Mouse (Mus musculus) spleen, adult 2 months (tissue): ENCODE results near the gene Cilp. TPM values are rescaled to one million over a fixed set of nuclear protein-coding genes. Genes with fewer than 3 reads are reported as not detected.

Experiments used
- DNase-seq, 2 experiments: peaks; one replicate each; pipeline versions ENCODE4 v3.0.0 to v3.0.0-alpha.2; 2012 to 2021; ENCODE audit warnings: low spot score in 2 of 2, low read depth in 1 of 2
- H3K27ac ChIP-seq: fragments of 200-500 bp; 2 replicates; pipeline ENCODE4 v1.5.1; 2012; ENCODE audit warnings: low read length, inconsistent platforms; ENCODE audit not compliant: insufficient read depth
- H3K27me3 ChIP-seq: fragments of 200-500 bp; 2 replicates; pipeline ENCODE4 v1.6.1; 2012; ENCODE audit warnings: mild to moderate bottlenecking, moderate library complexity, low read length, inconsistent platforms; ENCODE audit not compliant: control insufficient read depth, insufficient read depth
- H3K36me3 ChIP-seq: fragments of 200-500 bp; 2 replicates; pipeline ENCODE4 v1.6.1; 2012; ENCODE audit warnings: mild to moderate bottlenecking, low read length, inconsistent platforms; ENCODE audit not compliant: control insufficient read depth, insufficient read depth
- H3K4me1 ChIP-seq: fragments of 200-500 bp; 2 replicates; pipeline ENCODE4 v1.6.1; 2011; ENCODE audit warnings: inconsistent platforms; ENCODE audit not compliant: control insufficient read depth, insufficient read depth, insufficient read length
- H3K4me3 ChIP-seq: fragments of 200-500 bp; 2 replicates; pipeline ENCODE4 v1.5.1; 2011; ENCODE audit warnings: mild to moderate bottlenecking, inconsistent platforms; ENCODE audit not compliant: insufficient read depth, insufficient read length; ENCODE audit errors: extremely low read depth
- CTCF ChIP-seq: fragments of 200-500 bp; IDR thresholded peaks from 2 replicates; pipeline ENCODE4 v1.5.1; 2011; ENCODE audit warnings: mild to moderate bottlenecking, inconsistent platforms; ENCODE audit not compliant: insufficient read depth, insufficient read length, insufficient replicate concordance; ENCODE audit errors: extremely low read depth
- POLR2A ChIP-seq: fragments of 200-500 bp; IDR thresholded peaks from 2 replicates; pipeline ENCODE4 v1.6.1; 2011; ENCODE audit warnings: low read depth, low read length, inconsistent platforms
- WGBS: fragments of 180-500 bp; shearing (Covaris S2); methylation state at CpG from one replicate; pipeline ENCODE4 v1.1.7; 2018; 5-methylcytosine and 5-hydroxymethylcytosine counted together
- polyA plus RNA-seq: library from polyadenylated mRNA; depleted of rRNA; stranded (reverse); fragments of >200 nt; gene quantifications from 2 replicates; pipeline ENCODE4 v1.2.3, GENCODE M21; 2012; rRNA removed

The Cilp gene
- polyA plus RNA-seq, 1 experiment, result 2.5 TPM

DNA sequence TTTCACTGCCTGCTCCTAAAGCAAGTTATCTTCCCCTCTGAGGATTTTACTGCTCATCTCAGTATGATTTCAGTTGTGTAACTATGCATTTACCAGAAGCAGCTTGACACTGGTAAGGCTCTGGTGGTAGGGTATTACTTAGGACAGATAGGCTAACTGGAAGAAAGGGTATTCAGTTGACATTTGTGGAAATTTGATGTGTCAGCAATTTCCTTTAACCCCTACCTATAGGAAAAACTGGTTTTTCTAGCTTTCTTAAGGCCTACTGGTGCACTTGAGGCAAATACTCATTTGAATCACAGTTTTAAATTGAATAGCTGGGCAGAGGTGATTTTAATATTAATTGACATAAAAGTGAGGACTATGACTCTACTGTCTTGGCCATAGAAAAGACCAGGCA, 61.0 kb downstream of the Cilp start:
- no peak for TF ChIP-seq CTCF
- Histone ChIP-seq H3K4me1 (no peaks in the 10 kb centered on the region), H3K27ac (no peak overlapping the region), H3K36me3 (peaks cover 33% of the 10 kb centered on the region), H3K4me3 (no peak overlapping the region), H3K27me3 (no peaks in the 10 kb centered on the region)
- no peak for DNase-seq

DNA sequence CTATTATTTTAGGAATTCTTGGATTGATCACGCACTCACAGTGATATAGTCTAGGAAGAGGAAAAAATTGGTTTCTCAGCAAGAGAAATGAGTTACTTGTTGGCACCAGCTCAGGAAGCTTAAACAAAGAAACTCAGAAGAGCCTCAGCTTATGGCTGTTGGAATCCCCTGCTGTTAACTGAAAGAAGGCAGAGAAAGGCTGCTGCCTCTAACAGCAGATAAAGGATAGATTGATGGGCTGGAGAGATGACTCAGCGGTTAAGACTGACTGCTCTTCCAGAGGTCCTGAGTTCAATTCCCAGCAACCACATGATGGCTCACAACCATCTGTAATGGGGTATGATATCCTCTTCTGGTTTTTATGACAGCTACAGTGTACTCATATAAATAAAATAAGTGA, 62.4 kb downstream of the Cilp start:
- peaks cover 29% of the 10 kb centered on the region for H3K36me3 ChIP-seq
- H3K27ac ChIP-seq, result no peak overlapping the region
- 97% methylated on average over 2 of the region's 2 CpGs for WGBS
- no peaks in the 10 kb centered on the region for H3K4me1 ChIP-seq
- DNase-seq, result no peak
- no peak overlapping the region for H3K4me3 ChIP-seq
- H3K27me3 ChIP-seq, result no peaks in the 10 kb centered on the region
- TF ChIP-seq POLR2A (no peak), CTCF (no peak)

Other genes with a start within 250 kb of the Cilp start
- gene Hacd3, start 243.5 kb upstream of the Cilp start, polyA plus RNA-seq, result 12.4 and 14.4 TPM in 2 replicates
- gene Dpp8, start 232.8 kb upstream of the Cilp start, polyA plus RNA-seq, result 32.6 and 39.7 TPM in 2 replicates
- 1.4 and 1.9 TPM in 2 replicates for gene Igdcc4, start 163.7 kb upstream of the Cilp start, polyA plus RNA-seq
- gene Igdcc3, start 124.0 kb upstream of the Cilp start, polyA plus RNA-seq, result 0.27 and 0.30 TPM in 2 replicates
- 7.4 and 9.1 TPM in 2 replicates for gene Parp16, start 69.8 kb upstream of the Cilp start, polyA plus RNA-seq
- 4.0 and 5.0 TPM in 2 replicates for gene Clpx, start 29.1 kb downstream of the Cilp start, polyA plus RNA-seq
- 9.9 and 15.7 TPM in 2 replicates for gene Pdcd7, start 80.9 kb downstream of the Cilp start, polyA plus RNA-seq
- 0.41 and 0.54 TPM in 2 replicates for gene Ubap1l, start 95.9 kb downstream of the Cilp start, polyA plus RNA-seq
- gene Kbtbd13, start 126.5 kb downstream of the Cilp start, polyA plus RNA-seq, result 0.05 TPM in 2 replicates
- gene Rasl12, start 133.3 kb downstream of the Cilp start, polyA plus RNA-seq, result 4.5 and 4.8 TPM in 2 replicates
- not detected in 2 replicates for gene Slc51b, start 157.8 kb downstream of the Cilp start, polyA plus RNA-seq
- gene Mtfmt, start 170.6 kb downstream of the Cilp start, polyA plus RNA-seq, result 7.8 and 9.5 TPM in 2 replicates
- 14.1 TPM in 2 replicates for gene Spg21, start 195.8 kb downstream of the Cilp start, polyA plus RNA-seq